Mouse (Mus musculus) heart, postnatal 36 days (tissue): ENCODE measurements around the gene Cacng5. TPM values are rescaled to one million over a fixed set of nuclear protein-coding genes. Genes with fewer than 3 reads are reported as not detected.
A peak's percentile ranks its signal among the peaks of the same experiment; 100 is the strongest.

Source experiments
- DNase-seq, 2 experiments: peaks; one replicate each; pipeline ENCODE4 v3.0.0; 2021 to 2022
- intact Hi-C: fragments of 180-260 bp; cut with DNase I; formaldehyde crosslinking; loops from one replicate; pipeline ENCODE4 v1.15.1; 2025
- total RNA-seq, 2 experiments: library from RNA; stranded (reverse); gene quantifications; 2 replicates each; pipeline ENCODE4 v1.2.3; 2021

Cacng5 gene
- total RNA-seq: under 1 TPM in 1 of 2 experiments, not detected in 1; 0.05 TPM

DNA sequence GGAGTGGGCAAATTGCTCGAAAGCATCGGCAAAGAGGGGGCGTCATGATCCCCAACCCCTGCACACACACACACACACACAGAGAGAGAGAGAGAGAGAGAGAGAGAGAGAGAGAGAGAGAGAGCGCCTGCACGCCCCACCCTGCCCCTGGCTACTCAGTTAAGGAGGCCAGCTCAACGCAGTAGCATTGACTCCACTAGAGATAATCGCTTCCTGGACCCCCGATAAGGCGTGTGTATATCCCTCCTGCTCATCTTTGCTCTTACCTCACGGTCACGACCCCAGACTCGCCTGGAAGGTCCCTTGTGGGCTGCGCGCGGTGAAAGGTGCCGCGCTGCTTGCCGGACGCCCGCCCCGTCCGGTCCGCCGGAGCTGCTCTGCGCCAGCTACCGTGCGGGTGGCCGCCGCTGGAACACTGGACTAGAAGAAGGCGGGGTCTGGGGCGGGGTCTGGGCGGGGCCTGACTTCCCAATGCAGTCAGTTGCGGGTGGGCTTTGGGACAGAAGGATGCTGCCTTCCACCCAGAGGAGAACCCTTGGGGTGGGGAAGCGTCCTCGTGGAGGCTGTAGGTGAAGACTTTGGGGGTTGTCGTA lies at the start of gene Cacng5:
Gene Cacng5, minus strand, starts transcription at position 422 of the 593 bp plus-strand sequence.
- intact Hi-C loops: no loop called here
- no peak for DNase-seq

DNA sequence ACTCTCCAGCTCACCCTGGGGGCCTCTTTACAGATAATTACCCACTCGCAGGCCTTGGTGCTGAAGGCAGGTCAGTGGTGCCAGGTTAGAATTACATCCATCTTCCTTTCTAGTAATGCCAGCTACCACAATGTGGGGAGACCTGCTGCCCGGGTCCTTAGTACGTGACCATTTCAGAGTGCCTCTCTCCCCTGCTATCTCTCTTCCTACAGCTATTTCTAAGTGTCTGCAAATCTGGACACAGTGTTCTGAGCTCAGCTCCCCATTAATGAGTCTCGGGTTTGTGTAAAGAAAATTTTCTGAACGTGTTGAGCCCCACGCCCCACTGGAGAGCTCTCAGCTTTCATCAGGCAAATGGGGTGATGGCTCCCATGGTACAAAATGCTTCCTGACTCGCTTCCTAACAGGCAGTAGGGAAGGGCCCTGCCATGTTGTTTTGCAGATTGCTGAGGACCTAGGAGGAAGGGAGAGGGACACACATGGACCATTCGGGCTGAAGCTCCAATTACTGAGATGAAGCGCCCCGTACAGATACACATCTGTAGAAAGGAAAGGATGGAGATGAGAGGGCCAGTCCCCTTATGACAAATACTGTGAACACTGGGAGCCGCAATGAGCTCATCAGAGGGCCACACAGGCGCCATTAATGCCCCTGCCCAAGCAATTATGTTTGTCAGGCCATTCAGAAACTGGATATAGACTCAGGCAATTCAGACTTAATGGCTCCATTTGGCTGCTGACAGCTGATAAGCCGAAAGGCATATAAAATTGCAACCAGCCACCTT lies 42.9 kb upstream of the Cacng5 start:
- intact Hi-C loops: no loop called here
- no peak for DNase-seq

GRCm38 (mm10) chr11:107955191-107956062 lies 40.6 kb upstream of the Cacng5 start:
- intact Hi-C loops: no loop called here
- DNase-seq: no peak

DNA sequence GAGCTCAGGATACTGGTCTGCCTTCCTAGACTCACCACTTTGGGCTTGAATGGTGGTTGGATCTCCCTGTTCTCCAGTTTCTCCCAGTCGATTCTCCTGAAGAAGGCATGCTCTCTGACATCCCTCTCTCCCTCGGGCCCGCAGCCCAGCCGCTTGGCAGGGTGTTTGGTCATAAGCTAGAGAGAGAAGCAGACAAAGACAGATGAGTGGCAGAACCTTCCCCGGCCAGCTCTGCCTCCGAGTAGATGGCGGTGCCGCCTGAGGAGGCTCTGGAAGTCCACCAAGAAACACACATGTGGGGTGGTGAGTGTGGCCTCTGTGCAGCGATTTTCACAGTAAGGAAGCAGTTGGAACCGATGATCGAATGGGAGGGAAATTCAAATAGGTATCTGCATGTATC lies 36.6 kb upstream of the Cacng5 start:
- intact Hi-C loops: no loop called here
- peak; percentile 21 to 30 for DNase-seq

- no peak for DNase-seq
- intact Hi-C loops: no loop called here
These were observed 35.8 kb upstream of the Cacng5 start for GRCm38 (mm10) chr11:107950658-107951057.

- DNase-seq: peak; percentile 23 to 25
These were observed 35.4 kb upstream of the Cacng5 start for GRCm38 (mm10) chr11:107950211-107950610.

GRCm38 (mm10) chr11:107947951-107948350 lies 33.1 kb upstream of the Cacng5 start:
- intact Hi-C loops: no loop called here
- no peak for DNase-seq

More at GRCm38 (mm10) chr11:107950211-107950610, 35.4 kb upstream of the Cacng5 start:
- intact Hi-C loops: no loop called here

DNA sequence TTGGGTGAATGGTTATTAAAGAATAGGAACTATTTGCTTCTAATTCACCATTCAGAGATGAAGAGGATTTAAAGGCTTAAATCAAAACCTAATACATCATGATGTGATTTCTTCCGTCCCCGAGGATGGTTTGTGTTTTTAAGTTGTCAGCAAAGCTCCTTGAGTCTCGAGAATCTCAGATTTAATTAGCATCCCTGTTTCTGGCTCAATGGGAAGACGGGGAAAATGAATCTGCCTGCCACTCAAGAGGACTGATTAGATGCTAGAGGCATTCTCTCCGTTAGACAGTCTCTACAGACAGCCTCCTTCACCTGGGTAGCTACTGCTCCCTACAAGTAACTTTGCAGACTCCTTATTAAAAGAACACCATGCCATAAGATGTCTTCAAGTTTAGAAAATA lies 32.0 kb upstream of the Cacng5 start:
- intact Hi-C loops: no loop called here
- no peak for DNase-seq

GRCm38 (mm10) chr11:107936929-107937328 lies 22.1 kb upstream of the Cacng5 start:
- intact Hi-C loops: no loop called here

DNA sequence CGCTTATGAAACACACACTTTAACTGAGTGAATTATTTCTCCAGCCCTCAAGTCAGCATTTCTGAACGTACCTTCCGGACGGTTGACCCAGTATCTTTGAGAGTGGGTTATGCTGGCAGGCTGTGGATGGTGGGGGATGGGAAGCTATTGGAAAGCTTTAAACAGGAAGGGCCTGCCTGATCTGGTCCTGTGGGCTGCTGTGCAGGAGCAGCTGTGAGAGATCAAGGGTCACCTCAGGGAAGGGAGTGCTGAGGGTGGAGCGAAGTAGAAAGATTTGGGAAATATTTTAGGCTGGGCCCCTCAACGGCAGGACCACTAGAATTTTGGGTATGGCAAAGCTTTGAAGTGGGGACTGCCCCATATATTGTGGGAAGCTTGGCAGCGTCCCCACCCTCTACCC lies 16.9 kb upstream of the Cacng5 start:
- intact Hi-C loops: no loop called here
- no peak for DNase-seq

More at GRCm38 (mm10) chr11:107936929-107937328, 22.1 kb upstream of the Cacng5 start:
- DNase-seq: no peak

DNA sequence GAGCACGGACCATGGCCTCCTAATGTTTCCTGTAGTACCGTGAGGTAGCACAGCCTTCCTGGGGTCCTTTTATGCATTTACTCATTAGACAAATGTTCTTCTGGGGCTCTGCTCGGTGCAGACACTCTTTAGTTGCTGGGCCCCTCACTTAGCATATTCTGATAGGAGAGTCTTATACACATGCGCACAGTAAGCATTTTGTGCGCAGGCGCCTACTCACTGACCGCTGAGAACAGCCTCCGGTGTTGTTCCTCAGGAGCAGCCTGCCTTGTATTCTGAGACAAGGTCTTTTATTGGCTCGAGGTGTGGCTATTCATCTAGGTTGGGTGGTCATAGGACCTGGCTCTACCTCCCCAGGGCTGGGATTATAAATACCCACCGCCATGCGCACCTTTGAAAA lies 16.4 kb upstream of the Cacng5 start:
- intact Hi-C loops: no loop called here
- DNase-seq: no peak

- intact Hi-C loops: no loop called here
- DNase-seq: no peak
These were observed 14.9 kb upstream of the Cacng5 start for GRCm38 (mm10) chr11:107929712-107930111.

DNA sequence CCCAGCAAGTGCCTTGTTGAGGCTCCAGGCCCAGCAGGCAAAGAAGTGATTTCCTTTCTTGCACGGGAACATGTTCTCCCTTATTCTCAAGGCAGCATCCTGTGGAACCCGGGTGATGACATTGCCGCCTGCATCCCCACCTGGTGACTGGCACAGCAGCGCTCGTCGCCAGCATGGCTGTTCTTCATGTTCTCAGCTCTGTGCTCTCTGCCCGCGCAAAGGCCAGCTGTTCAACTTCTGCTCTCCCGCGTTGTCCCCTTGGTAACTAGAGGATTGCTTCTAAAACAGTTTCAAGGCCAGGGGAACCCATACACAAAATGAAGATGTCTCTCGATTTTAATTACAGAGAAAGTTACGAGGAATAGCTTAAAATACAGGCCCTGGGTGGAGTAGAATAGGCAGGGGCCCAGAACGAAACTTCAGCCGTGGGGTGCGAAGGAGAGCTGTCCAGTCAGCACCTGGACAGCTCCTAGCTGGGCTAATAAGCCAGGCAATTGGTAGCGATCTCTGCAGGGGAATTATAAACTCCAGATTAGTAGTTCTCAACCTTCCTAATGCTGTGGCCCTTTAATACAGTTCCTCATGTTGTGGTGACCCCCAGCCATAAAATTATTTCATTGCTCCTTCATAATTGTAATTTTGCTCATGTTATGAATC lies 5.1 kb upstream of the Cacng5 start:
- DNase-seq: no peak
- intact Hi-C loops: no loop called here

DNA sequence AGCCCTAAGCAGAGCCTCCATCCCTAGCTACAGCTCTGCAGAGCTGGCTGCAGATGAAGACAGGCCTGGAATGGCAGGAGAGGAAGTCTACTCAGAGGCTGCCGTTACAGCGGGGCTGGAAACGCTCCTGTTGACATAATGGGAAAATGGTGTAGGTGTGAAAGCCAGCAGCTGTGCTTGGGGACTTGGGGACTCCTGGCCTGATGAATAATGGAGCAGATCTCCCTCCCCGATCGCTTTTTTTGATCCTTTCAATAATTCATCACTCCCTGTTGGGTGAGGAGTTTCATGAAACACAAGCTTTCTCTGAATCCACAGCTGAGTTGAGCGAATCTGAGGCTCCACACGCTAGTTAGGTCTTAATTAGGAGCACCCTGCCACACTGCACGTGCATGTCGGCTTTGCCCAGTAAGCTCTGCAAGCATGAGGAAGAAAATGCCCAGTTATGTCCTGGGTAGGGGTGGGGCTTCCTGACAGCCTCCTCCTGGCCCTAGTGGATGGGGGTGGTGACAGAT lies 2.9 kb upstream of the Cacng5 start:
- intact Hi-C loops: no loop called here
- DNase-seq: no peak

- intact Hi-C loops: no loop called here
- no peak for DNase-seq
These were observed 1.5 kb downstream of the Cacng5 start for GRCm38 (mm10) chr11:107913317-107913716.

DNA sequence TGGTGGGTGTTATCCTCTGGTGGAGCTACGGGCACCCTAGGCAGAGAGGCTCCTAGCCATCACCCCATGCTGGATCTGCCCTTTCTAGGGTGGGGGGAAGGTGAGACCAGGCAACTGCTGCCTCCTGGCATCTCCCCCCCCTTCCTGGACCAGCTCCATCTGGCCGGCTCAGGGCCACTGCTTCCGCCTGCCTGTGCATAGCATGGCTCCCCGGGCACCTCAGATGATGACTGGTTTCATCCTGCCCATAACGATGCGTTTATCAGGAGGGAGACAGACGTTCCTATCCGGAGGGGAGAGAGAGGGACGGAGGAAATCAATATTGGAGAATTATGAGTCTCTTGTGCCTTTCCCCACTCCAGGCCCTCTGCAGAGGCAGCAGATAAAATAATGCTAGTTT lies 9.5 kb downstream of the Cacng5 start:
- no peak for DNase-seq
- intact Hi-C loops: no loop called here

DNA sequence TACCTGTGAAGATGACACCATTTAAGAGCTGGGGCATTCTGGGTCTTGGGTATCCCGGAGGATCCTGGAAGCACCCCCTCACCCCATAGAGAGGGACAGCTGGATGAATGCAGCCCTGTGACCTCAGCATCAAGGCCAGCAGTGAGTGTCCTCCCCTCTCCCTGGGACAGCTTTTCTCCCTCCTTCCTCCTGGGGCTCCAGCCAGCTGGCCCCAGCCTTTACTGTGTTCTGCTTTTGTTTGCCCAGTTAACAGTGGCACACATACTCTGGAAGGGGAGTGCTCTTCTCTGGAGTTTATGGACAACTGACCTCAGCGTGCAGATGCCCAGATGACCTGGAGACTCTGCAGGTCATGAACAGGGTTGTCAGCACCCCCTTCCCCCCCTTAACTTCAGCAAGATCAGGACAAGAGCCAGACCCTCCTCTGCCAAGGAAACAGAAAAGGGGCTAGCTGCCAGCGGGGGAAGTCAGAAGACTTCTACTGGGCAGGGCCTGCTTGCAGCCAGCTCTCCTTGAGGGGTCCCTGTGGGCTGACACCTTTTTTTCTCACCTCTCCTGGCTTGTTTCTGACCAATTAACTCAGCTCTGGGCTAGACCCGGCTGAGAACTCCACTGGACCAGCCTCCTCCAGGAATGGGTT lies 10.8 kb downstream of the Cacng5 start:
- intact Hi-C loops: no loop called here
- DNase-seq: peak; percentile 15 to 28

DNA sequence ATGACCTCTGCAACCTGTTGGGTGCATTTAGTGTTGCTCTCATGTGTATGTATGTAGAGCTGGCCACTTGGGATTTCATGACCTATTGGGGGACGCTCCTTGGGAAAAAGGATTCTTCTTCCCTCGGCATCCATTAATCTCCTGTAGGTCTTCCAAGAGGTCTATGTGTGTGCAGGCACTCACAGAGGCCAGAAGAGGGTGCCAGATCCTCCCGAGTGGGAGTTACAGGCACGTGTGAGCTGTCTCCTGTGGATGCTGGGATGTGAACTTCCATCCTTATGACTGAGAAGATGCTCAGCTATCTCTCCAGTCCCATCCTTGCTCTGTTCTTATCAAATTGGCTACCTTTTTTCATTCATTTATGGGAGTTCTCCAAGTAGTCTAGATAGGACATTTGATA lies 14.4 kb downstream of the Cacng5 start:
- intact Hi-C loops: no loop called here
- no peak for DNase-seq

- DNase-seq: no peak
- intact Hi-C loops: no loop called here
These were observed 16.2 kb downstream of the Cacng5 start for GRCm38 (mm10) chr11:107898698-107899097.

GRCm38 (mm10) chr11:107895635-107896034 lies 19.2 kb downstream of the Cacng5 start:
- intact Hi-C loops: no loop called here
- DNase-seq: no peak
